Mouse (Mus musculus) myocyte (in vitro differentiated cells): ENCODE data around the gene Duox2.

Experiments used
- CEBPB ChIP-seq: IDR thresholded peaks from 2 replicates; pipeline ENCODE4 v1.6.1; 2011; ENCODE audit warnings: mild to moderate bottlenecking, moderate library complexity; ENCODE audit not compliant: poor library complexity, insufficient read depth, severe bottlenecking
- E2F4 ChIP-seq: IDR thresholded peaks from one replicate; pipeline ENCODE4 v1.6.1; 2011; ENCODE audit warnings: mild to moderate bottlenecking, control low read depth, moderate library complexity; ENCODE audit not compliant: insufficient read depth
- POLR2A ChIP-seq: IDR thresholded peaks from one replicate; pipeline ENCODE4 v1.6.1; 2011; ENCODE audit warnings: low read depth, mild to moderate bottlenecking, control low read depth, moderate library complexity; ENCODE audit not compliant: insufficient read length
- SRF ChIP-seq: IDR thresholded peaks from one replicate; pipeline ENCODE4 v1.6.1; 2011; ENCODE audit warnings: low read depth; ENCODE audit not compliant: control insufficient read depth, insufficient read length

GRCm38 (mm10) chr2:122309647-122310046 is 11.4 kb upstream of the Duox2 start:
- TF ChIP-seq POLR2A (no peak), CEBPB (no peak), SRF (no peak), E2F4 (no peak)
